Mouse (Mus musculus) mature B cell (primary cell): ENCODE data around the gene Luc7l3.

Experiments used
- in situ Hi-C: fragments of 300-500 bp; cut with MboI; formaldehyde crosslinking; loops from 2 replicates; pipeline ENCODE4 v1.14.3; 2019

Luc7l3 gene

DNA sequence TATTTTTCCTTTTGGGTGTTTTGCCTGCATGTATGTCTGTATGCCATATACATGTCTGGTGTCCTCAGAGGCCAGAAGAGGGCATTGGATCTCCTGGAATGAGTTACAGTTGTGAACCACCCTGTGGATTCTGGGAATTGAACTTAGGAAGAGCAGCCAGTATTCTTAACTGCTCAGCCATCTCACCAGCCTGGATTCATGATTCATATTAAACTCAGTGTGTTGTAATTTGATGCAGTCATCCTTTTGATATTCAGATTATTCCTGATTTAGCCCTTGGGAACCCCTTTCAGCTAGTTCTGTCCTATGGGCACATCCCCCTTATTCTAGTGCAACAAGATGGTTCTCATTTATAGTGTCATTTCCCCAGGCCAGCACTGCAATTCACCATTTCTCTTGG is 14.8 kb upstream of the Luc7l3 start:
- in situ Hi-C loops: no loop called here

DNA sequence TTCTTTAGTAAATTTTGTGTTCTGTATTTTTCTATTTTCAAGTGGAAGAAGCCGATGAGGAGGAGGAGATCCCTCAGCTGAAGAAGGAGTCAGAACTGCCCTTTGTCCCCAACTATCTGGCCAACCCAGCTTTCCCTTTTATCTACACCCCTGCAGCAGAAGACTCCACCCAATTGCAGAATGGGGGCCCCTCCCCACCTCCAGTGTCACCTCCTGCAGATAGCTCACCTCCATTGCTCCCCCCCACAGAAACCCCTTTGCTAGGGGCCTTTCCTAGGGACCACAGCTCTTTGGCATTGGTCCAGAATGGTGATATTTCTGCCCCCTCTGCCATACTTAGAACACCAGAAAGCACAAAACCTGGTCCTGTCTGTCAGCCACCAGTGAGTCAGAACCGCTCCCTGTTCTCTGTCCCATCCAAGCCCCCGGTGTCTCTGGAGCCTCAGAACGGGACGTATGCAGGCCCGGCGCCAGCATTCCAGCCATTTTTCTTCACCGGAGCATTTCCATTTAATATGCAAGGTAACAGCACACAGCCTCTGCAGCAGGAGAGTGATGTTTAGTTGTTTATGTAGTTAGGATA is 12.7 kb upstream of the Luc7l3 start:
- in situ Hi-C loops: no loop called here

- in situ Hi-C loops: no loop called here
Measured at GRCm38 (mm10) chr11:94332726-94333125, 10.9 kb upstream of the Luc7l3 start.

GRCm38 (mm10) chr11:94330211-94330610 is 8.4 kb upstream of the Luc7l3 start:
- in situ Hi-C loops: no loop called here

GRCm38 (mm10) chr11:94329270-94329891 is 7.6 kb upstream of the Luc7l3 start:
- in situ Hi-C loops: no loop called here

DNA sequence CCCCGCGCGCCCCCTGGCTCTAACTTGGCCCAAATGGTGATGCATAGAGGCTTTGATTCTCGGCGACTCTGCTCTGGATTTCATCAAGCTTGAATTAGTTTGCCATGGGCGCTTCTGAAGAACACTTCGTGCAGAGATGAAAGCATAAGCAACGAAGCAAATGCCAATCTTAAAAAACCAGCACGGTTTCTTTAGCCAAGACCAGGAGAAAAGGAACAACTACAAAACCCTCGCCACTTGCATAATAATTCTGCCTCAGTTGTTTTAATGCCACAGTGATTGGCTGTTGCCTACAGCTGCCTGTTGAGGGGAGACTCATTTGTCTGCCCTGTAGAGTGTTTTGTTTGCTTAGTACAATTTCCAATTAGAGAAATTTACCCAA is 6.8 kb upstream of the Luc7l3 start:
- in situ Hi-C loops: no loop called here

DNA sequence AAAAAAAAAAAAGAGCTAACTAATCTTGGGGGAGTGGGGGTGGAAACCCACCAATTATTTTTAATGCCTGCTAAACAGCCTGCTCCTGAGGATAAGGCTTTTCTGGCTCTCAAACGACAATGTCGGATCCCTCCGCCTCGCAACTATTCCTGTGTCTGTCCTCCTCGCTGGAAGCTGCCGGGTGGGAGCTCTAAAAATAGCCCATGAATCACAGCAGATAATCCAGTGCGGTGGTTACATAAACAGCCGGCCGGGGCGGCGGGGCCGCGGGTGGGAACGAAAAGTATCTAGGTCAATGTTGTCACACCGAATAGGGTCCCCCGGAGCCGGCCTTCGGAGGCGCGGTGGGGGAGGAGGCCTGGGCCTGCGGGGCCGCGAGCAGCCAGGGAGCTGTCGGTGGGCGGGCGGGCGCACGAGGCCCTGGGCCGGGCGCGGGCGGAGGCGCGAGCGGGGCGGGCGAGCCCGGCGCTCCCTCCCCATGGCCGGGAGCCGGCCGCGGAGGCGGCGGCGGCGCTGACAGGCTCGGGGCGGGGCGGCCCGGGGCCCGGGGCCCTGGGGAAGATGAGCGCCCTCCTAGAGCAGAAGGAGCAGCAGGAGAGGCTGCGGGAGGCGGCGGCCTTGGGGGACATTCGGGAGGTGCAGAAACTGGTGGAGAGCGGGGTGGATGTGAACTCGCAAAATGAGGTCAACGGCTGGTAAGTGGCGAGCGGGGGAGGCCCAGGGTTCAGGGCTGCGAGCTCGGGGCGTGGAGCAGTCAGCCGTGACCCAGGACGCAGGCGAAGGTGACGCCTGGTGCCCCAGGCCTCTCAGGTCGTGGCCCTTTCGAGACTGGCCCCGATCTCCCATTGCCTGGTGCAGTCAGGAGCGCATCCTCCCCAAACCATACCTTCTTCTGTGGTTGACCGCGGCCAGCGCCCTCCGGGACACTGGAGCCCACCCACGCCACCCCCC is 6.2 kb upstream of the Luc7l3 start, which contains the start of gene Ankrd40:
TSS of gene Ankrd40 (plus strand) at position 309 of the 951 bp plus-strand sequence.
- in situ Hi-C loops: no loop called here

DNA sequence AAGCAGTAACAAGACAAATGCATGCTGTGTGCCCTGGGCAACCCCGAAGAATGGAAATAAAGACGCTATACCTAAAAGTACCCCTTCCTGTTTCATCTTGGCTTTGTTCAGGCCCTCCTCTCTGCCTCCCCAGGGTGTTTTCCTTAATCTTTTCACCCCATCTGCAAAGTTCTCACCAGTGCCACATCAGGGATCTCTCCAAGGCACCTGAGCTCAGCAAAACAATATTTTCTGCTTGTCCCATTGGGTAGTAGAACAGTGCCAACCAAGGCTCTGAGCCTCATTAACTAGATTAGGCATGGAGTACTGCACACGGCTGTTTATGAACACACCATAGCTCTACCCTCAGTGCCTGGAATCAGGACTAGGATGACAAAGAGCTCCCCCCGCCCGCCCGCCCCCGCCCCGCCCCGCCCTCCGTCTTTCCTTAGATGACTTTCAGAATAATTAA is 5.2 kb upstream of the Luc7l3 start:
- in situ Hi-C loops: no loop called here

DNA sequence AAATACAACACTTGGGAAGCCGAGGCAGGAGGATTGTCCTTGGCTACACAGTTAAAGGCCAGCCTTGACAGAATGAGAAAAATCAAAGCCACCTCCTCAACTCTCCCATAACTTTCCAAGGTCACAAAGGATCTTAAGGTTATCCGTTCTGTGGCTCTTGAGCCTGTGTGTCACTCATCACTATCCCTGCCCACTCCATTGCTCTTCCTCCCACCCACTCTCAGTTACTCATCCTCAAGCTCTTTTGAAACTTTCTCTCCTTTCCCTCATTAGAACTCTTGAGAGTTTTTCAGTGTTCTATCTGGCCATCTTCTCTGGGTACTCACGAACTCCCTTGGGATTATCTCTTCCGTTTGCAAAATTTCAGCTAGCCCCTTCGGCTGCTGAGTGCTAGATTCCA is 2.8 kb upstream of the Luc7l3 start:
- in situ Hi-C loops: no loop called here

DNA sequence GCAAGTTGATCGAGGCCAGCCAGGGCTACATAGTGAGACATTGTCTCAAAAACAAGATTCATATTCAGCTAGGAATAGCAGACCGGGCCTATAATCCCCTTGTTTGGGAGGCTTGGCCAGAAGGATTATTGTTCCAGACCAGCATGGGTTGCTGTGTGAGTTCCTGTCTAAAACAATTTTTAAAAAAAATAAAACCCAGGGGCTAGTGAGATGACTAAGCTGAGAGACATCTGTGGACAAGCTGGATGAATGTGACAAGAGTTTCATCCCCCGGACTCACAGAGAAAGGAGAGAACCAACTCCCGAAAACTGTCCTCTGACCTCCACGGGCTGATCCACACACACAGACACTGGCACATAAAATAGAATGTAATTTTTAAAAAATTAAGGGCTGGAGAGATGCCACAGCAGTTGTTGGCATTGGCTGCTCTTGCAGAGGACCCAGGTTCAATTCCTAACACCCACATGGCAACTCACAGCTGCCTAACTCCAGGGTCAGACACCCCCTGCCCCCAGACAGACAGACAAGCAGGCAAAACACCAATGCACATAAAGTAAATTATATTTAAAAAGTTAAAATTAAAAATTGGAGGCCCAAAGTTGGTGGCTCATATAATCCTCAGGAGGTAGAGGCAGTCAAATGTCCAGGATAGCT is 1.6 kb upstream of the Luc7l3 start:
- in situ Hi-C loops: no loop called here

GRCm38 (mm10) chr11:94322636-94323035 is 848 bp upstream of the Luc7l3 start:
- in situ Hi-C loops: no loop called here

- in situ Hi-C loops: no loop called here
Measured at GRCm38 (mm10) chr11:94320969-94321930, 538 bp downstream of the Luc7l3 start.

GRCm38 (mm10) chr11:94318056-94318455 is 3.7 kb downstream of the Luc7l3 start:
- in situ Hi-C loops: no loop called here

GRCm38 (mm10) chr11:94317515-94317914 is 4.3 kb downstream of the Luc7l3 start:
- in situ Hi-C loops: no loop called here

GRCm38 (mm10) chr11:94317014-94317413 is 4.8 kb downstream of the Luc7l3 start:
- in situ Hi-C loops: no loop called here

DNA sequence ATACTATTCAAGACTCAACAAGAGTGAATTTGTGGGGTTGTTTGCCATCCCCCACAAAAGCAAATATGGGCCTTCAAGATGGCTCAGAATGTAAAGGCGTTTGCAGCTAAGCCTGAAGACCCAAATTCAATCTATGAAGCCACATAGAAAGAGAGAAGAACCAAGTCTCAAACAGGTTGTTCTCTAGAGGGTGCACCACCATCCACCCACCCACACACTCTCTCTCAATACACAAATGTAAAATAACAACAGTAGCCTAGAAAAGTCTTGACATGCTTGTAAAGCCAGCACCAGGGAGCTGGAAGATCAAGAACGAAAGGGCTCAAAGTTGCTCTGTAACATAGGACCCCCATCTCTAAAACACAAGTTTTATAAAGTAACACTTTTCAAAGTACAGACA is 5.3 kb downstream of the Luc7l3 start:
- in situ Hi-C loops: no loop called here

GRCm38 (mm10) chr11:94315308-94315707 is 6.5 kb downstream of the Luc7l3 start:
- in situ Hi-C loops: no loop called here

DNA sequence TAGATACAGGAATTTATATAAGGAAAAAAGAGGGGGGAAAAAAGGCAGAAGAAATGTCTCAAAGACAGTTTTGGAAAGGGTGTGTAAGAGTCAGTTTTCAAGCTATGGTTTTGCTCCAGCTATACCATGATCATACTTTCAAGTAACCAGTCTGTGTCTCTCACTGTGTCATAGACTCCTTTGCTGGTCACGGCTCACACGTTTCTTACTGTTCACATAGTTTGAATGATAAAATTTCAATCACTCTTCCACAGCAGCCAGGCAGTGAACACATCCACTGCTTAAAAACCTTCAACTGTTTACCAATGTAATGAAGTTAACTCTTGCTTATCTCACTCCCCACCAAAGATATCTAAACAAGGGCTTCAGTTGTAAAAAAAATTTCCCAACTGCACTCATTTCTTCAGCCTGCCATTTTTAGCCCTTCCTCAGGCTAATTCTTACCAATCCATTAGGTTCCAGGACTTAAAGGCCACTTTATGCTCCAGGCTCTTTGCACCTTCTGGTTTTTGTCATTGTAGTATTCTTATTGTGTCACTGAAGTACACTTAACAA is 7.6 kb downstream of the Luc7l3 start:
- in situ Hi-C loops: no loop called here

- in situ Hi-C loops: no loop called here
Measured at GRCm38 (mm10) chr11:94312733-94313132, 9.1 kb downstream of the Luc7l3 start.

- in situ Hi-C loops: no loop called here
Measured at GRCm38 (mm10) chr11:94294996-94295845, 26.6 kb downstream of the Luc7l3 start.
